Mouse (Mus musculus): ENCODE data around the gene Cabin1. TPM values are rescaled to one million over a fixed set of nuclear protein-coding genes. Genes with fewer than 3 reads are reported as not detected.

Cabin1 gene
- polyA plus RNA-seq, 1 experiment from 2014 or later: 34.0 TPM

DNA sequence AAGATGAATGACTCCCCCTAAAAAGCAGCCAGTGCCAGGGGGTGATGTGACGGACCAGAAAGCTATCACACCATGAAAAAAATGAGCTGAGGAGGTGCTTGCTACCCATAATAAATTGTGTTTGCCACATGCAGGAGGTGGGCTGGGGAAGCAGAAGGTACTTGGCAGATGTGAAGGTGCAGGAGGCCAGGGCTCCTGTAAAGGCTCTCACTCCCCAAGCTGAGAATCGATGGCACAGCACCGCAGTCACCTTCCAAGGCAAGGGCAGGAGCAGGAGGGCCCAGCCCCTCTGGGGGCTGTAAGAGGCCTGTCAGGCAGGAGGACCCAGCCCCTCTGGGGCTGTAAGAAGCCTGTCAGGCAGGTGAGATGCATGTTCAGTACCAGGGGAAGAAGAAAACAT, 102.3 kb downstream of the Cabin1 start:
- no peak for ATAC-seq (ENCODE audit: low FRiP score, low TSS enrichment)
- Histone ChIP-seq H3K9me3 (ENCODE audit: low read length) (no peaks in the 10 kb centered on the region), H3K27me3 (ENCODE audit: insufficient read depth, low read length) (no peaks in the 10 kb centered on the region), H3K4me3 (ENCODE audit: low read length) (no peak overlapping the region), H3K4me2 (replicated peaks; ENCODE audit: low read depth, low read length) (no peak overlapping the region), H3K27ac (ENCODE audit: low read length) (no peak overlapping the region), H3K9ac (replicated peaks; ENCODE audit: low read length) (no peak overlapping the region), H3K36me3 (ENCODE audit: insufficient read depth, low read length) (peaks cover 13% of the 10 kb centered on the region), H3K4me1 (ENCODE audit: insufficient read depth, low read length) (peaks cover 9% of the 10 kb centered on the region)
- 95% methylated on average over 3 of the region's 3 CpGs for WGBS

DNA sequence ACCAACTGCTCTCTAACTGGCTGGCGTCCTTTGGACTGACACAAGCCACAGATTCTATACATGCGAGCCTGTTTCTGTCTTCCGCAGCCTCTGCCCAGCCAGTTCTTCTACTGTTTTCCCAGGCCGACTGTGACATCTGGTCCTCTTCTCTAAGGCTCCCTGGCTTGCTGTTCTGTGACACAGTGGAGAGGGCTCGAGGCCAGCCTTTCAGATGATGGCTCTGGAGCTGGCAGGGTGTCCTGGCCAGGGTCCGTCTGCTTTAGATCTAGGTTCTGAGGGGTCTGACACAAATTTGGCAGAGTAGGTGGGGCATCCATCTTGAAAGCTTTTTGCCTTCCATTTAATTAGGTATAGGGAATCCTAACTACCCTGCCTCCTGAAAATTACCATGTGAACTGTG, 102.8 kb downstream of the Cabin1 start:
- H3K9me3 ChIP-seq (ENCODE audit: low read length): no peaks in the 10 kb centered on the region
- no peak overlapping the region for H3K27ac ChIP-seq (ENCODE audit: low read length)
- peaks cover 18% of the 10 kb centered on the region for H3K36me3 ChIP-seq (ENCODE audit: insufficient read depth, low read length)
- peaks cover 4% of the 10 kb centered on the region; the same call in 1 of the 2 replicates for H3K4me1 ChIP-seq (ENCODE audit: insufficient read depth, low read length)
- 83% methylated on average over 6 of the region's 6 CpGs for WGBS
- no peak overlapping the region for H3K4me2 ChIP-seq (replicated peaks; ENCODE audit: low read depth, low read length)
- H3K9ac ChIP-seq (replicated peaks; ENCODE audit: low read length): no peak overlapping the region
- H3K27me3 ChIP-seq (ENCODE audit: insufficient read depth, low read length): no peaks in the 10 kb centered on the region
- ATAC-seq (ENCODE audit: low FRiP score, low TSS enrichment): no peak
- H3K4me3 ChIP-seq (ENCODE audit: low read length): no peak overlapping the region

DNA sequence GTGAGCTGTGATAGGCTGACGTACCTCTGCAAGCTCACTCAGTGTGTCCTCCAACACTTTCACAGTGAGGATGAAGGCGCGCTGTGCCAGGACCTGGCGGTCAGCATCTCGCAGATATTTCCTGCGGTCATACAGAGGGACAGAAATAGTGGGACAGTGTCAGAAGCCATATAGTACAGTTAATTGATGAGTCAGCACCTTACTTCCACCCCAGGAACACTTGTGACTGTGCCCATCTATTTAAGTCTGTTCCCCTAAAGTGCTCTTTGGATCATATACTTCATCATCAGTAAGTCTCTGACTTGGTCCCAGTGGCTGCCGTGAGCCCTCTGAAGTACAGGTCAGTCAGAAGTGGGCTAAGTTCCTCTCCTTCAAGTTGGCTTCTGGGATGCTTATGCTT, 106.4 kb downstream of the Cabin1 start:
- no peak overlapping the region for H3K9ac ChIP-seq (replicated peaks; ENCODE audit: low read length)
- no peaks in the 10 kb centered on the region for H3K9me3 ChIP-seq (ENCODE audit: low read length)
- ATAC-seq (ENCODE audit: low FRiP score, low TSS enrichment): no peak
- WGBS: 96% methylated on average over 7 of the region's 7 CpGs
- H3K27me3 ChIP-seq (ENCODE audit: insufficient read depth, low read length): no peaks in the 10 kb centered on the region
- peaks cover 46% of the 10 kb centered on the region for H3K36me3 ChIP-seq (ENCODE audit: insufficient read depth, low read length)
- H3K4me2 ChIP-seq (replicated peaks; ENCODE audit: low read depth, low read length): no peak overlapping the region
- H3K4me3 ChIP-seq (ENCODE audit: low read length): no peak overlapping the region
- no peaks in the 10 kb centered on the region for H3K4me1 ChIP-seq (ENCODE audit: insufficient read depth, low read length)
- H3K27ac ChIP-seq (ENCODE audit: low read length): no peak overlapping the region

DNA sequence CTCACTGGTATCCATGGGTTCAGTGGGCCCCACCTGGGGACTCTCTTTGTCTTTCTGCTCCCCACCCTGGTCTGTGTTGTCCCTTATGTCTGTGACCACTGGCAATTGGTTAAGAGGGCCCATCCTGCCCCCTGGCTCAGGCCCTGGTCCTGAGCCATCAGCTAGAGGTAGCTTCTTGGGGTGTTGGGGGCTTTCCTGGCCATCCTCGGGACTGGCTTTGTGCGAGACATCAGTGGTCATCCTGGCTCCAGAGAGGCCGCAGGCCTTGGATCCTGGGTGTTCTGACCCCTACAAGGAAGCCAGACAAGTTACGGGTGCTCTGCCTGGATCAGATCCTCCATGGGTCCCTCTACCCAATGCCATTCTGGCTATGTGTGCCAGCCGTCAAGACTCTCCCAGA, 107.0 kb downstream of the Cabin1 start:
- 90% methylated on average over 5 of the region's 5 CpGs for WGBS
- Histone ChIP-seq H3K4me1 (ENCODE audit: insufficient read depth, low read length) (no peaks in the 10 kb centered on the region), H3K9ac (replicated peaks; ENCODE audit: low read length) (no peak overlapping the region)

DNA sequence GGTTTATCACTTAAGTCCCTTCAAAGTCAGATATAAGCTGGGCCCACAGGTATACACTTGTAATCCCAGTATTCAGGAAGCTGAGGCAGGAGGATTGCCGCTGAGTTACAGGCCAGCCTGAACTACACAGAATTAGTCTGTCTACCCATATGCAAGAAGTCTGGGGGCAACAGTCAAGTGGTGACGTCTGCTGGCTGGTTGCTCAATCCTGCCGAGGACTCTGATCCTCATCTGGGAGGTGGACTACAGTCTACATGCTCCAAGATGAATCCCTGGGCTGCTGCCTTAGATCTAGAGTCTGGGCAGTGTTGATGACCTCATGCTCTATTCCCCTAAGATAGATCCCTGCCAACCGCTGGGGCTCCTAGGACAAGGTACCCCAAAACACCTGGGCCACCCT, 110.1 kb downstream of the Cabin1 start:
- 92% methylated on average over 4 of the region's 4 CpGs for WGBS
- no peaks in the 10 kb centered on the region for H3K4me1 ChIP-seq (ENCODE audit: insufficient read depth, low read length)

More for the DNA sequence above, 107.0 kb downstream of the Cabin1 start:
- Histone ChIP-seq H3K36me3 (ENCODE audit: insufficient read depth, low read length) (peaks cover 52% of the 10 kb centered on the region), H3K9me3 (ENCODE audit: low read length) (no peaks in the 10 kb centered on the region), H3K27ac (ENCODE audit: low read length) (no peak overlapping the region), H3K27me3 (ENCODE audit: insufficient read depth, low read length) (no peaks in the 10 kb centered on the region), H3K4me3 (ENCODE audit: low read length) (no peak overlapping the region), H3K4me2 (replicated peaks; ENCODE audit: low read depth, low read length) (no peak overlapping the region)
- ATAC-seq (ENCODE audit: low FRiP score, low TSS enrichment): no peak

DNA sequence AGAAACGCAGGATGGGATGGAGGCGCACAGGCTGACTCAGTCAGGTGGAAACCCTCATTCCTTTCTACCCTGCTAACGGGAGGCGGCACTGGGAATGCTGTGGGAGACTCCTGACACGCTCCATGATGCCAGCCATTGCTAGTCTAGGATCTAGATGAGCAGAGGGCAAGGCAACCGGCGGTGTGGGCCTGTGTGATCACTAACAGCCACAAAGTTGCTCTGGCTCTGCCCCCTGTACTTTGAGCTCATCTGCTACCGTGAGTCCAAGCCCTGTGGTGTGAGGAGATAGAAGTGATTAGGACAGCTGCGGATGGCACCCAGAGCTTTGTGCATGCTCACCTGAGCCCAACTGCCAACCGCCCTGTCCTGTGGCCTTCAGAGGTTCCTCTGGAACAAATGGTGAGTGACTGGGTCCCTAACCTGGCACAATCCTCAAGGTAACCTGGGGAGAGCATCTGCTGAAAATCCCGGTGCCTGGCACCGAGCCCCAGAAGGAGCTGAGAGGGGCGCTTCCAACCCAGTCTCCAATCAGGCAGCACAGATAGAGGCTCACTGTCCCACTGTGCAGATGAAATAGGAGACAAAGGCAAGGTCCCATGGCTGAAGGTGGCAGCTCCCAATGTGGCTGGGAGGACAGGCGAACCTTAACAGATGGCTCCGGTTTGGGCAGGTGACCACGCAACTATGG, 112.6 kb downstream of the Cabin1 start:
- no peak overlapping the region for H3K27ac ChIP-seq (ENCODE audit: low read length)
- H3K4me2 ChIP-seq (replicated peaks; ENCODE audit: low read depth, low read length): no peak overlapping the region
- no peak overlapping the region for H3K9ac ChIP-seq (replicated peaks; ENCODE audit: low read length)
- no peaks in the 10 kb centered on the region for H3K27me3 ChIP-seq (ENCODE audit: insufficient read depth, low read length)
- H3K36me3 ChIP-seq (ENCODE audit: insufficient read depth, low read length): peaks cover 75% of the 10 kb centered on the region
- H3K4me1 ChIP-seq (ENCODE audit: insufficient read depth, low read length): no peaks in the 10 kb centered on the region
- no peak for ATAC-seq (ENCODE audit: low FRiP score, low TSS enrichment)
- no peak overlapping the region for H3K4me3 ChIP-seq (ENCODE audit: low read length)
- WGBS: 91% methylated on average over 16 of the region's 16 CpGs
- no peaks in the 10 kb centered on the region for H3K9me3 ChIP-seq (ENCODE audit: low read length)

More for the DNA sequence above, 110.1 kb downstream of the Cabin1 start:
- Histone ChIP-seq H3K9me3 (ENCODE audit: low read length) (no peaks in the 10 kb centered on the region), H3K4me3 (ENCODE audit: low read length) (no peak overlapping the region), H3K27ac (ENCODE audit: low read length) (no peak overlapping the region), H3K9ac (replicated peaks; ENCODE audit: low read length) (no peak overlapping the region), H3K27me3 (ENCODE audit: insufficient read depth, low read length) (no peaks in the 10 kb centered on the region), H3K4me2 (replicated peaks; ENCODE audit: low read depth, low read length) (no peak overlapping the region), H3K36me3 (ENCODE audit: insufficient read depth, low read length) (peaks cover 77% of the 10 kb centered on the region)
- ATAC-seq (ENCODE audit: low FRiP score, low TSS enrichment): no peak

DNA sequence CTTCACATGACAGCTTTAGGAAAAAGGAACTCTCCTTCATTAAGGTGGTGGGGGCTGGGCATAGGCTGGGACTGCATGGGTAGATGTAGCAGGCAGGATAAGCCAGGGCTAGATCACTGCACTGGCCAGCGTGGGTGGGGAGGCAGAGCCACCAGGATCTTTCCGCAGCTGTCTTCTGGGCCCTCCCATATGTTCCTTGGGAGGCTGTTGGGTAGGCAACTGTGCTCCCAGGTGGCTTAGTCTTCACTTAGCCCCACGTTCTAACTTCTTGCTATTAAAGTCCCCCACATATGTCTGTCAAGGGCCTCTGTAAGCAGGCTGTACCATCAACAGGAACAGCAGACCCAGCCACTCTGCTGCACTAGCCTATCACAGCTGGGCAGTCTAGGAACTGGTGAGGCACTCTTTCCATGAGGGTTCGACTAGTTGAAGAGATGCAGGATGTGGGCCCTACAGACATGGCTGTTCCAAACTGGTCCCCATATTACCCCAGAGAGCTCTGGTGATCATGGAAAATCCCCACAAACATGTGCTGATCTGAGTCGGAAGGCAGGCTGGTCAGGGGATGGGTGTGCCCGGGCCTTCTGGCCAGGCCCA, 113.7 kb downstream of the Cabin1 start:
- ATAC-seq (ENCODE audit: low FRiP score, low TSS enrichment): no peak
- H3K27ac ChIP-seq (ENCODE audit: low read length): no peak overlapping the region
- H3K27me3 ChIP-seq (ENCODE audit: insufficient read depth, low read length): no peaks in the 10 kb centered on the region
- WGBS: 94% methylated on average over 6 of the region's 6 CpGs
- peaks cover 70% of the 10 kb centered on the region for H3K36me3 ChIP-seq (ENCODE audit: insufficient read depth, low read length)
- H3K9me3 ChIP-seq (ENCODE audit: low read length): no peaks in the 10 kb centered on the region
- H3K9ac ChIP-seq (replicated peaks; ENCODE audit: low read length): no peak overlapping the region
- H3K4me2 ChIP-seq (replicated peaks; ENCODE audit: low read depth, low read length): no peak overlapping the region
- no peak overlapping the region for H3K4me3 ChIP-seq (ENCODE audit: low read length)
- H3K4me1 ChIP-seq (ENCODE audit: insufficient read depth, low read length): no peaks in the 10 kb centered on the region

DNA sequence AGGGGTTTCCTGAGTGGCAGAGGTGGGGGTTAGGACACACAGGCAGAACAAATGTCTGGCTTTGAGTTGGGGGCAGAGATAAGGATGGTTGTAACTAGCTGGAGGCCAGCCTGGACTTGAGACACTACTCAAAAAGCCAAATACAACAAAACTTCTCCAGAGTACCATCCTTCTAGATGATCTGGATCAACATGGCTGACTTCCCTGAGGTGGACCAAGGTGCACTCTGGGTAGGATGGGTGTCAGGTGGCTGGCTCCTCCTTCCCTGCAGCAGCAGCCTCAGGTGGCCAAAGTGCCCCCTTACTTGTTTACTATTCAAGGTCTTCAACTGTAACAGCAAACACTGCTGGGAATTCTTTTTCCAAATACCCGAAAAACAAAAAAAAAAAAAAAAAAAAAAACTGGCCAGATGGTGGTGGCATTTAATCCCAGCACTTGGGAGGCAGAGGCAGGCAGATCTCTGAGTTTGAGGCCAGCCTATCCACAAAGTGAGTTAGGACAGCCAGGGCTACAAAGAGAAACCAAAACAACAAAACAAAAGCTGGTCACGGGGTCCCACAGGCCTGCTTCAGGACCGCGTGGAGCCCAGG, 114.6 kb downstream of the Cabin1 start:
- Histone ChIP-seq H3K4me2 (replicated peaks; ENCODE audit: low read depth, low read length) (no peak overlapping the region), H3K9me3 (ENCODE audit: low read length) (no peaks in the 10 kb centered on the region), H3K9ac (replicated peaks; ENCODE audit: low read length) (no peak overlapping the region), H3K27me3 (ENCODE audit: insufficient read depth, low read length) (no peaks in the 10 kb centered on the region), H3K4me1 (ENCODE audit: insufficient read depth, low read length) (no peaks in the 10 kb centered on the region), H3K27ac (ENCODE audit: low read length) (no peak overlapping the region), H3K36me3 (ENCODE audit: insufficient read depth, low read length) (peaks cover 62% of the 10 kb centered on the region), H3K4me3 (ENCODE audit: low read length) (no peak overlapping the region)
- 93% methylated on average over 4 of the region's 4 CpGs for WGBS
- no peak for ATAC-seq (ENCODE audit: low FRiP score, low TSS enrichment)

DNA sequence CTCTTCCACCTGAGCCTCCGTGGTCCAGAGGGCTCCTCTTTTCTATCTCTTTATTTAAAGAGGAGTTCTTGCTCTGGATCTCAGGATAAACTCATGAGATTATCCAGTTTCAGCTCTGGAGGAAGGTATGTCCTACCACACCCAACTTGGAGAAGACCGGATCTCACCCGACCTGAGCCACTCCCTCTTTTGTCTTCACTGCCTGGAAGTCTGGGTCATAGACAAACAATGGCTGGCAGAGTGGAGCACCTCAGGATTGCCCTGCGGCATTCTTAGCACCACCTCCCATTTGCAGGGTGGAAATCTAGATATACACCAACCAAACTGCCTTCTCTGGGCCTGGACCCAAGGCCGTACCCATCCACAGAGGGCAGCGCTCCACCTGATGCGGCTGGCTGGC, 115.1 kb downstream of the Cabin1 start:
- ATAC-seq (ENCODE audit: low FRiP score, low TSS enrichment): no peak
- no peaks in the 10 kb centered on the region for H3K27me3 ChIP-seq (ENCODE audit: insufficient read depth, low read length)

DNA sequence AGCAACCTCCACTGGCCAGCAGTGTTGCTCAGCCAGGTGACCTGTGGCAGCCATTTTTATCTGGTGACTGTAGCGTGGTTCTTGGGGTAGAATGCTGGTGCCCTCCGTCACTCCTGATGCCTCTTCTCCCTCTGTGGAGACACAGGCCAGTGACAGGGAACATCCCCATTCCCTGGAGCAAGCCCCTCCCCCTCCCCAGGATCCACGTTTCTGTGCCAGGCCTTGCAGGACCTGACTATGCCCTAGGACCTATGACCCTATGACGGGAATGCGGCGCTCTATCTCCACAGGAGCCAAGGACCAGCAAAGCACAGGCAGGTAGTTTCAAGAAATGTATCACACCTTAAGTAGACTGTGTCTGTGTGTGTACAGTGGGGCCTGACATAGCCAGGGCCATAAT, 116.0 kb downstream of the Cabin1 start:
- Histone ChIP-seq H3K4me2 (replicated peaks; ENCODE audit: low read depth, low read length) (no peak overlapping the region), H3K4me3 (ENCODE audit: low read length) (no peak overlapping the region), H3K4me1 (ENCODE audit: insufficient read depth, low read length) (peaks cover 9% of the 10 kb centered on the region; the same call in 1 of the 2 replicates), H3K9me3 (ENCODE audit: low read length) (no peaks in the 10 kb centered on the region), H3K27me3 (ENCODE audit: insufficient read depth, low read length) (no peaks in the 10 kb centered on the region), H3K36me3 (ENCODE audit: insufficient read depth, low read length) (peaks cover 51% of the 10 kb centered on the region), H3K9ac (replicated peaks; ENCODE audit: low read length) (no peak overlapping the region), H3K27ac (ENCODE audit: low read length) (no peak overlapping the region)
- WGBS: 83% methylated on average over 6 of the region's 6 CpGs
- no peak for ATAC-seq (ENCODE audit: low FRiP score, low TSS enrichment)

More for the DNA sequence above, 115.1 kb downstream of the Cabin1 start:
- H3K9me3 ChIP-seq (ENCODE audit: low read length): no peaks in the 10 kb centered on the region
- H3K36me3 ChIP-seq (ENCODE audit: insufficient read depth, low read length): peaks cover 57% of the 10 kb centered on the region
- 87% methylated on average over 7 of the region's 7 CpGs for WGBS
- no peak overlapping the region for H3K4me2 ChIP-seq (replicated peaks; ENCODE audit: low read depth, low read length)
- H3K4me3 ChIP-seq (ENCODE audit: low read length): no peak overlapping the region
- no peak overlapping the region for H3K27ac ChIP-seq (ENCODE audit: low read length)
- no peak overlapping the region for H3K9ac ChIP-seq (replicated peaks; ENCODE audit: low read length)
- H3K4me1 ChIP-seq (ENCODE audit: insufficient read depth, low read length): peaks cover 5% of the 10 kb centered on the region; the same call in 1 of the 2 replicates
